ENCODE assay signal across 20 mouse cellular contexts in genomic region chr8:12825236-12825635, GRCm38 (mm10). TPM values are rescaled to one million over a fixed set of nuclear protein-coding genes. Genes with fewer than 3 reads are reported as not detected.
DNase-seq lines count a peak whose midpoint lies in the region; ATAC-seq and TF ChIP-seq lines count a peak whose summit lies in the region.
"Had no signal": no experiment of that assay in that cellular context is flagged by ENCODE, and none has a peak within 500 bp of the region (broad histone marks: within the 10 kb centered on the region; RNA-seq: fewer than 3 reads in every experiment).

No protein-coding gene starts in this region.

- no peak overlapping the region for H3K4me3 ChIP-seq in heart, embryonic 13.5 days
- H3K4me3 ChIP-seq in heart, adult 2 months: no peak overlapping the region
- H3K4me3 ChIP-seq in lung, embryonic 15.5 days: no peak overlapping the region
- H3K4me3 ChIP-seq in intestine, embryonic 15.5 days (replicated peaks): no peak overlapping the region
- H3K4me3 ChIP-seq: left cerebral cortex, adult 2 months; liver, embryonic 15.5 days; midbrain, embryonic 12.5 days; neural tube, embryonic 15.5 days had no signal

- H3K4me1 ChIP-seq in heart, embryonic 13.5 days: peaks cover 45% of the 10 kb centered on the region
- H3K4me1 ChIP-seq in heart, adult 2 months (ENCODE audit: control insufficient read depth, insufficient read depth, low read length): peaks cover 2% of the 10 kb centered on the region; the same call in 1 of the 2 replicates
- peaks cover 12% of the 10 kb centered on the region; the same call in 1 of the 2 replicates for H3K4me1 ChIP-seq in lung, embryonic 15.5 days
- H3K4me1 ChIP-seq in intestine, embryonic 15.5 days (replicated peaks): no peaks in the 10 kb centered on the region
- H3K4me1 ChIP-seq: liver, embryonic 15.5 days; midbrain, embryonic 12.5 days; neural tube, embryonic 15.5 days had no signal

- H3K79me2 ChIP-seq in heart, adult 2 months (replicated peaks; ENCODE audit: control insufficient read depth, insufficient read depth, low read length): no peaks in the 10 kb centered on the region

- H3K36me3 ChIP-seq in heart, embryonic 13.5 days: peaks cover 80% of the 10 kb centered on the region
- no peaks in the 10 kb centered on the region for H3K36me3 ChIP-seq in heart, adult 2 months (ENCODE audit: control insufficient read depth, insufficient read depth, low read length)
- peaks cover 49% of the 10 kb centered on the region for H3K36me3 ChIP-seq in lung, embryonic 15.5 days
- peaks cover 34% of the 10 kb centered on the region for H3K36me3 ChIP-seq in intestine, embryonic 15.5 days
- H3K36me3 ChIP-seq: liver, embryonic 15.5 days had no signal

- DNase-seq in heart, adult 2 months: no peak
- DNase-seq in lung, postnatal 25 days (ENCODE audit: low spot score): no peak
- no peak for DNase-seq in frontal cortex, postnatal 10 days (ENCODE audit: low spot score in 2 of 2)
- DNase-seq: adrenal gland, adult 2 months; cerebellum, adult 11 months; cerebellum, postnatal 10 days; gastrocnemius, postnatal 14 days; right cerebral cortex, adult 18-20 months; thymus, adult 18-20 months; thymus, postnatal 36 days had no signal

- no peak for ATAC-seq in heart, embryonic 13.5 days (ENCODE audit: extremely low read depth, insufficient number of reproducible peaks, low FRiP score, low TSS enrichment)
- no peak for ATAC-seq in lung, embryonic 15.5 days (ENCODE audit: borderline replicate concordance, extremely low read depth, low FRiP score, low TSS enrichment)
- ATAC-seq in intestine, embryonic 15.5 days: peak; percentile 37
- peak; percentile 27 for ATAC-seq in megakaryocyte progenitor cell, adult 5-6 weeks (replicated peaks; ENCODE audit: poor library complexity)
- ATAC-seq: forebrain, embryonic 14.5 days had no signal

- H3K9ac ChIP-seq in heart, embryonic 13.5 days: peak overlapping the region; percentile 3
- no peak overlapping the region for H3K9ac ChIP-seq in heart, adult 2 months (ENCODE audit: low read depth, low read length)
- H3K9ac ChIP-seq in lung, embryonic 15.5 days: no peak overlapping the region
- H3K9ac ChIP-seq in intestine, embryonic 15.5 days: no peak overlapping the region
- H3K9ac ChIP-seq: liver, embryonic 15.5 days; midbrain, embryonic 12.5 days; neural tube, embryonic 15.5 days had no signal

- peak overlapping the region; percentile 37 for H3K27ac ChIP-seq in heart, embryonic 13.5 days (replicated peaks)
- H3K27ac ChIP-seq in heart, adult 2 months: no peak overlapping the region
- H3K27ac ChIP-seq in lung, embryonic 15.5 days: peak overlapping the region; percentile 27
- H3K27ac ChIP-seq in intestine, embryonic 15.5 days: 0 out of 2 replicates have a peak overlapping the region, but pooled peaks have one; percentile 33
- H3K27ac ChIP-seq: left cerebral cortex, adult 2 months; liver, embryonic 15.5 days; macrophage; midbrain, embryonic 12.5 days; neural tube, embryonic 15.5 days had no signal

- TF ChIP-seq EP300 in heart, adult 2 months (IDR thresholded peaks at IDR 0.05; ENCODE audit: insufficient read depth, low read depth, low read length): no peak

- no peaks in the 10 kb centered on the region for H3K27me3 ChIP-seq in heart, embryonic 13.5 days (replicated peaks)
- H3K27me3 ChIP-seq in heart, adult 2 months (ENCODE audit: control insufficient read depth, insufficient read depth, low read length): no peaks in the 10 kb centered on the region
- no peaks in the 10 kb centered on the region for H3K27me3 ChIP-seq in lung, embryonic 15.5 days
- no peaks in the 10 kb centered on the region for H3K27me3 ChIP-seq in intestine, embryonic 15.5 days (replicated peaks)
- H3K27me3 ChIP-seq: midbrain, embryonic 12.5 days; neural tube, embryonic 15.5 days had no signal

- H3K4me2 ChIP-seq in heart, embryonic 13.5 days: no peak overlapping the region
- H3K4me2 ChIP-seq in lung, embryonic 15.5 days: no peak overlapping the region
- no peak overlapping the region for H3K4me2 ChIP-seq in intestine, embryonic 15.5 days (replicated peaks)
- H3K4me2 ChIP-seq: liver, embryonic 15.5 days; midbrain, embryonic 12.5 days; neural tube, embryonic 15.5 days had no signal

- 39% methylated on average over 6 of the region's 6 CpGs for WGBS in heart, embryonic 13.5 days
- 50% methylated on average over 6 of the region's 6 CpGs for WGBS in heart, adult 2 months
- 46% methylated on average over 6 of the region's 6 CpGs for WGBS in lung, embryonic 15.5 days
- 66% methylated on average over 6 of the region's 6 CpGs for WGBS in intestine, embryonic 15.5 days

- intact Hi-C loops in heart, adult 2 months (cut with DNase I): no loop called here

- TF ChIP-seq POLR2A in heart, adult 2 months (IDR thresholded peaks at IDR 0.05; ENCODE audit: insufficient read depth, low read depth, low read length): no peak

- no peaks in the 10 kb centered on the region for H3K9me3 ChIP-seq in heart, embryonic 13.5 days
- H3K9me3 ChIP-seq in lung, embryonic 15.5 days: no peaks in the 10 kb centered on the region
- no peaks in the 10 kb centered on the region for H3K9me3 ChIP-seq in intestine, embryonic 15.5 days
- H3K9me3 ChIP-seq: liver, embryonic 15.5 days; midbrain, embryonic 12.5 days; neural tube, embryonic 15.5 days had no signal

- TF ChIP-seq CTCF in heart, adult 2 months (IDR thresholded peaks at IDR 0.05): no peak

RNA-seq across cellular contexts. Expression of gene Mcf2l, which starts 48.4 kb away (rescaled TPM):
- polyA plus RNA-seq in heart, embryonic 13.5 days (2015; fragmentation: Nextera tagmentation; extraction: Ambion mirVana): 6.9 and 7.1 TPM in 2 replicates
- total RNA-seq in heart, adult 2 months (2021): 100 to 1,000 TPM in 1 of 2 experiments, 10 to 100 TPM in 1; 58.4 to 104 TPM
- 30.3 and 40.2 TPM in 2 replicates for polyA plus RNA-seq in heart, adult 2 months (2012; rRNA removed)
- 11.5 and 12.0 TPM in 2 replicates for polyA plus RNA-seq in lung, embryonic 15.5 days (2015; fragmentation: Nextera tagmentation; extraction: Ambion mirVana)
- polyA plus RNA-seq in intestine, embryonic 15.5 days (2015; fragmentation: Nextera tagmentation; extraction: Ambion mirVana): 13.1 and 13.7 TPM in 2 replicates
- 7.6 and 8.8 TPM in 2 replicates for total RNA-seq in megakaryocyte progenitor cell, adult 5-6 weeks (2015)
- 19.9 and 20.2 TPM in 2 replicates for total RNA-seq in megakaryocyte progenitor cell, adult 5-6 weeks (2017)

Comparison
In these comparisons a context has a peak if more than half of its experiments do, and no peak if none do; other contexts are left out.
1. ATAC-seq: peak in intestine, embryonic 15.5 days (single experiment) and megakaryocyte progenitor cell, adult 5-6 weeks (single experiment); none in heart, embryonic 13.5 days (single experiment) and lung, embryonic 15.5 days (single experiment).